Mouse (Mus musculus) leukemia stem cell, adult 10-12 weeks (primary cell): Measurements from ENCODE around the gene Uvrag. TPM values are rescaled to one million over a fixed set of nuclear protein-coding genes. Genes with fewer than 3 reads are reported as not detected.

Experiments
- polyA plus RNA-seq: library from polyadenylated mRNA; stranded (reverse); fragments of >175 nt; gene quantifications from 2 replicates; pipeline ENCODE4 v1.2.3, GENCODE M21; 2012; ENCODE audit warnings: low replicate concordance

Uvrag gene
- 37.1 and 42.0 TPM in 2 replicates for polyA plus RNA-seq

GRCm38 (mm10) chr7:99140984-99141918 is at the start of gene Uvrag:
Gene Uvrag, minus strand, starts transcription at chr7:99141141.

GRCm38 (mm10) chr7:99182432-99183172 is 41.7 kb upstream of the Uvrag start, which contains the start of gene Dgat2:
Gene Dgat2, minus strand, starts transcription at chr7:99182719.

Other genes with a start within 250 kb of the Uvrag start
- 1.0 and 1.3 TPM in 2 replicates for gene Dgat2, start 41.6 kb upstream of the Uvrag start, polyA plus RNA-seq
- gene Mogat2, start 97.5 kb upstream of the Uvrag start, polyA plus RNA-seq: 0.44 TPM in 1 of 2 replicates, not detected in the other
- 0.05 and 0.25 TPM in 2 replicates for gene Map6, start 126.3 kb upstream of the Uvrag start, polyA plus RNA-seq
- gene Serpinh1, start 212.1 kb upstream of the Uvrag start, polyA plus RNA-seq: 8.9 and 30.8 TPM in 2 replicates
- gene Gdpd5, start 240.3 kb upstream of the Uvrag start, polyA plus RNA-seq: 6.2 and 8.7 TPM in 2 replicates